Comparison of ENCODE assay signal across 12 mouse cellular contexts in genomic region chr13:80949133-80949697, GRCm38 (mm10).
DNase-seq lines count a peak whose midpoint lies in the region; ATAC-seq and TF ChIP-seq lines count a peak whose summit lies in the region.
"Had no signal": no experiment of that assay in that cellular context is flagged by ENCODE, and none has a peak within 500 bp of the region (broad histone marks: within the 10 kb centered on the region; RNA-seq: fewer than 3 reads in every experiment).

No protein-coding gene starts in this region.

- no peak for TF ChIP-seq CTCF in small intestine, adult 2 months (IDR thresholded peaks at IDR 0.05; ENCODE audit: extremely low read depth, insufficient read length, insufficient replicate concordance, low read depth, low read length)

- no peaks in the 10 kb centered on the region for H3K27me3 ChIP-seq in liver, embryonic 16.5 days (ENCODE audit: control insufficient read depth, insufficient read depth, low read depth, low read length)
- H3K27me3 ChIP-seq in intestine, embryonic 16.5 days (replicated peaks; ENCODE audit: control insufficient read depth, insufficient read depth, low read length): no peaks in the 10 kb centered on the region
- H3K27me3 ChIP-seq in small intestine, adult 2 months (ENCODE audit: control insufficient read depth, insufficient read depth, low read length): no peaks in the 10 kb centered on the region
- H3K27me3 ChIP-seq in forebrain, embryonic 14.5 days (replicated peaks; ENCODE audit: control insufficient read depth, insufficient read depth, low read length): no peaks in the 10 kb centered on the region
- H3K27me3 ChIP-seq in midbrain, embryonic 13.5 days: no peaks in the 10 kb centered on the region
- H3K27me3 ChIP-seq: embryonic facial prominence, embryonic 12.5 days; liver, embryonic 13.5 days had no signal

- peak; percentile 42 for DNase-seq in adrenal gland, postnatal 10 days
- DNase-seq in adrenal gland, adult 18-20 months (ENCODE audit: low spot score in 2 of 2): no peak
- no peak for DNase-seq in liver
- DNase-seq in forebrain, embryonic 14.5 days (ENCODE audit: low spot score): no peak
- DNase-seq: B cell, adult 2 months; liver, embryonic 13.5 days; thymus, postnatal 36 days had no signal

- H3K4me2 ChIP-seq in liver, embryonic 16.5 days (ENCODE audit: low read depth, low read length): no peak overlapping the region
- no peak overlapping the region for H3K4me2 ChIP-seq in intestine, embryonic 16.5 days (ENCODE audit: low read depth, low read length)
- no peak overlapping the region for H3K4me2 ChIP-seq in forebrain, embryonic 14.5 days (ENCODE audit: low read length)
- H3K4me2 ChIP-seq in midbrain, embryonic 13.5 days (replicated peaks): no peak overlapping the region
- H3K4me2 ChIP-seq: embryonic facial prominence, embryonic 12.5 days; liver, embryonic 13.5 days had no signal

- H3K27ac ChIP-seq in liver, embryonic 16.5 days (ENCODE audit: low read length): peak overlapping the region; percentile 32; the same call in 1 of the 2 replicates
- H3K27ac ChIP-seq in intestine, embryonic 16.5 days (ENCODE audit: low read length): no peak overlapping the region
- peak overlapping the region; percentile 62 for H3K27ac ChIP-seq in small intestine, adult 2 months (ENCODE audit: insufficient read depth, low read depth, low read length)
- no peak overlapping the region for H3K27ac ChIP-seq in forebrain, embryonic 14.5 days (ENCODE audit: low read depth, low read length)
- no peak overlapping the region for H3K27ac ChIP-seq in midbrain, embryonic 13.5 days
- H3K27ac ChIP-seq: embryonic facial prominence, embryonic 12.5 days; liver, embryonic 13.5 days had no signal

- WGBS in liver, embryonic 16.5 days (ENCODE audit: insufficient replicate concordance): 39% methylated on average over 6 of the region's 6 CpGs
- 42% methylated on average over 6 of the region's 6 CpGs for WGBS in intestine, embryonic 16.5 days
- WGBS in small intestine, adult 2 months: 52% methylated on average over 6 of the region's 6 CpGs
- 65% methylated on average over 6 of the region's 6 CpGs for WGBS in forebrain, embryonic 14.5 days
- WGBS in midbrain, embryonic 13.5 days: 69% methylated on average over 6 of the region's 6 CpGs

- TF ChIP-seq POLR2A in small intestine, adult 2 months (IDR thresholded peaks at IDR 0.05; ENCODE audit: low read depth, low read length): no peak

- H3K9ac ChIP-seq in liver, embryonic 16.5 days (ENCODE audit: low read depth, low read length): no peak overlapping the region
- no peak overlapping the region for H3K9ac ChIP-seq in intestine, embryonic 16.5 days (ENCODE audit: low read depth, low read length)
- H3K9ac ChIP-seq in forebrain, embryonic 14.5 days (ENCODE audit: low read length): no peak overlapping the region
- no peak overlapping the region for H3K9ac ChIP-seq in midbrain, embryonic 13.5 days (replicated peaks)
- H3K9ac ChIP-seq: embryonic facial prominence, embryonic 12.5 days; liver, embryonic 13.5 days had no signal

- ATAC-seq in liver, embryonic 16.5 days (ENCODE audit: low read depth): peak; percentile 61; the same call in 1 of the 2 replicates
- peak; percentile 67; the same call in 1 of the 2 replicates for ATAC-seq in intestine, embryonic 16.5 days
- no peak for ATAC-seq in forebrain, embryonic 14.5 days
- ATAC-seq in midbrain, embryonic 13.5 days: no peak

- H3K36me3 ChIP-seq in liver, embryonic 16.5 days (ENCODE audit: control insufficient read depth, insufficient read depth): no peaks in the 10 kb centered on the region
- no peaks in the 10 kb centered on the region for H3K36me3 ChIP-seq in intestine, embryonic 16.5 days (ENCODE audit: control insufficient read depth, insufficient read depth, low read length)
- no peaks in the 10 kb centered on the region for H3K36me3 ChIP-seq in small intestine, adult 2 months (ENCODE audit: control insufficient read depth, insufficient read depth, low read length)
- H3K36me3 ChIP-seq in forebrain, embryonic 14.5 days (ENCODE audit: control insufficient read depth, insufficient read depth, low read length): no peaks in the 10 kb centered on the region
- no peaks in the 10 kb centered on the region for H3K36me3 ChIP-seq in midbrain, embryonic 13.5 days
- H3K36me3 ChIP-seq: embryonic facial prominence, embryonic 12.5 days; liver, embryonic 13.5 days had no signal

- no peak overlapping the region for H3K4me3 ChIP-seq in liver, embryonic 16.5 days (ENCODE audit: low read depth, low read length)
- no peak overlapping the region for H3K4me3 ChIP-seq in intestine, embryonic 16.5 days (ENCODE audit: low read length)
- H3K4me3 ChIP-seq in small intestine, adult 2 months (ENCODE audit: low read depth, low read length): no peak overlapping the region
- no peak overlapping the region for H3K4me3 ChIP-seq in forebrain, embryonic 14.5 days (ENCODE audit: low read depth, low read length)
- H3K4me3 ChIP-seq in midbrain, embryonic 13.5 days (replicated peaks): no peak overlapping the region
- H3K4me3 ChIP-seq: embryonic facial prominence, embryonic 12.5 days; liver, embryonic 13.5 days had no signal

- H3K9me3 ChIP-seq in liver, embryonic 16.5 days (replicated peaks; ENCODE audit: control insufficient read depth, low read length): no peaks in the 10 kb centered on the region
- H3K9me3 ChIP-seq in intestine, embryonic 16.5 days (ENCODE audit: control insufficient read depth, low read length): no peaks in the 10 kb centered on the region
- H3K9me3 ChIP-seq in forebrain, embryonic 14.5 days (replicated peaks; ENCODE audit: control insufficient read depth, low read length): no peaks in the 10 kb centered on the region
- no peaks in the 10 kb centered on the region for H3K9me3 ChIP-seq in midbrain, embryonic 13.5 days
- H3K9me3 ChIP-seq: embryonic facial prominence, embryonic 12.5 days; liver, embryonic 13.5 days had no signal

- H3K4me1 ChIP-seq in liver, embryonic 16.5 days (ENCODE audit: control insufficient read depth, low read depth, low read length): no peaks in the 10 kb centered on the region
- H3K4me1 ChIP-seq in intestine, embryonic 16.5 days (ENCODE audit: control insufficient read depth, insufficient read depth, low read length): no peaks in the 10 kb centered on the region
- H3K4me1 ChIP-seq in small intestine, adult 2 months (ENCODE audit: control insufficient read depth, insufficient read depth, insufficient read length, low read length): peaks cover 4% of the 10 kb centered on the region; the same call in 1 of the 2 replicates
- no peaks in the 10 kb centered on the region for H3K4me1 ChIP-seq in forebrain, embryonic 14.5 days (ENCODE audit: control insufficient read depth, insufficient read depth, low read length)
- no peaks in the 10 kb centered on the region for H3K4me1 ChIP-seq in midbrain, embryonic 13.5 days (replicated peaks)
- H3K4me1 ChIP-seq: embryonic facial prominence, embryonic 12.5 days; liver, embryonic 13.5 days had no signal

Comparison
In these comparisons a context has a peak if more than half of its experiments do, and no peak if none do; other contexts are left out.
1. ATAC-seq: peak in liver, embryonic 16.5 days (single experiment) and intestine, embryonic 16.5 days (single experiment); none in forebrain, embryonic 14.5 days (single experiment) and midbrain, embryonic 13.5 days (single experiment).
2. H3K27ac ChIP-seq: peak in liver, embryonic 16.5 days (single experiment) and small intestine, adult 2 months (single experiment); none in intestine, embryonic 16.5 days (single experiment), forebrain, embryonic 14.5 days (single experiment) and midbrain, embryonic 13.5 days (single experiment).